Mouse (Mus musculus) liver, adult 2 months (tissue): ENCODE data around the gene Lrp1.

Experiments used
- CTCF ChIP-seq: fragments of 200-500 bp; IDR thresholded peaks from 2 replicates; pipeline ENCODE4 v1.5.1; 2011; ENCODE audit warnings: low read depth, low read length, control low read depth
- POLR2A ChIP-seq: fragments of 200-500 bp; IDR thresholded peaks from 2 replicates; pipeline ENCODE4 v1.6.1; 2011; ENCODE audit warnings: low read length, control low read depth; ENCODE audit not compliant: insufficient read depth; ENCODE audit errors: extremely low read depth

DNA sequence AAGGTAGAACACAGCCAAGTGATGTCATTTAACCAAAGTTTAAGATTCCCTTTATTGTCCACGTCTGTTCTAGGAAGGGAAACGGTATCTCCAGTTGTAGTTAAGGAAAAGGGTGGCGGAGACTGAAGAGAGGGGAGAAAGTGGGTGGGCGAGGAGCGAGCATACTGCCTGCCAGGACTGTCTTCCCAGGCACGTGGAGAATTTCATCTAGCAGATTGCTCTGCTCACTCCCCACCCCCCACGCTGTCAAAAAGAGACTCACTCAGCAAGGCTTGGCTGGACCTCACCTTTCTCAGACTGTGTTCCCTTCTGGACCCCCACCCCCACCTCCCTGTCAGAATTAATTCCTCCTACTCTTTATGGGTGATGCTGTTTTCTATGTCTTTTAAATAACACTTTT is 48.2 kb upstream of the Lrp1 start:
- TF ChIP-seq CTCF (no peak), POLR2A (no peak)
